Mouse (Mus musculus): ENCODE measurements around the gene Lix1l.

Gene Lix1l

DNA sequence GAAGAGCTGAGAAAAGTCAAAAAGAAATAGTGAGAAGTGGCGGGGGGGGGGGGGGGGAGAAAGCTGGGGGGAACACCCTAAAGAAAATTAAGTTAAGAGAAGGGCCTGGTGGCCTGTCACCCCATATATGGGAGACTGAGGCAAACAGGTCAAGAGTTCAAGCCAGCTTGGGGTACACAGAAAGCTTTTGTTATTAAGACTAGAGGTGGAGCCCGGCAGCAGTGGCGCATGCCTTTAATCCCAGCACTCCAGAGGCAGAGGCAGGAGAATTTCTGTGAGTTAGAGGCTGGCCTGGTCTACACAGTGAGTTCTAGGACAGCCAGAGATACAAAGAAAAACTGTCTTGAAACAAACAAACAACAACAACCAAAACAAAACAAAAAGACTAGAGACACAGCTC lies 35.8 kb upstream of the Lix1l start:
- DNase-seq (ENCODE audit: low spot score): no peak

DNA sequence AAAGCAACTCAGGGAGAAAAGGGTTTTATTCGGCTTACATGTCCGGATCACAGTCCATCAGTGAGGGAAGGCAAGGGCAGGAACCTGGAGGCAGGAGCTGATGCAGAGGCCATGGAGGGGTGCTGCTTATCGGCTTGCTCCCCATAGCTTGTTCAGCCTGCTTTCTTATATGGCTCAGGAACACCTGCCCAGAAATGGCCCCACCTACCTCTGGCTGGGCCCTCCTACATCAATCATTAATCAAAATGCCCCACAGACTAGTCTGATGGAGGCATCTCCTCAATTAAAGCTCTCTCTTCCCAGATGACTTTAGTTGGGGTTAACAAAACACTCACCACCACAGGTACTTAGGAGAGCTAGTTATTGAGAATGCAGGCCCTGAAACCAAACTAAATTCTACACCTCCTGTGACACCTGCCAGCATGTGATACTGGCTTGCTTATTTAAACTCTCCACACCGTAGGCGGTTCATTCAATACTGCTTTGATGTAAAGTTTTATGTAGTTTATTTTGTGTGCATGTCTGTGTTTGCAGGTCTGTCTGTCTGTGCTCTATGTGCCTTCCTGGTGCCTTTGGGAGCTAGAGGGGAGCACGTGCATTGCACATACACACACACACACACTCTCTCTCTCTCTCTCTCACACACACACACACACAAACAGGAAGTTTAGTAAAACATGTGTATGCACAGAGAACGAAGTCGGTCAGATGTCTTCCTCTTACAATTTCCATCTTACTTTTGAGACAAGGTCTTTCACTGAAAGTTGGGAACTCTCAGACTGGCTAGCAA lies 34.1 kb upstream of the Lix1l start:
- DNase-seq (ENCODE audit: low spot score): no peak

- DNase-seq (ENCODE audit: low spot score): no peak
Observed at GRCm38 (mm10) chr3:96568605-96569004, 32.3 kb upstream of the Lix1l start.

GRCm38 (mm10) chr3:96569506-96569905 lies 31.4 kb upstream of the Lix1l start:
- DNase-seq (ENCODE audit: low spot score): no peak

DNA sequence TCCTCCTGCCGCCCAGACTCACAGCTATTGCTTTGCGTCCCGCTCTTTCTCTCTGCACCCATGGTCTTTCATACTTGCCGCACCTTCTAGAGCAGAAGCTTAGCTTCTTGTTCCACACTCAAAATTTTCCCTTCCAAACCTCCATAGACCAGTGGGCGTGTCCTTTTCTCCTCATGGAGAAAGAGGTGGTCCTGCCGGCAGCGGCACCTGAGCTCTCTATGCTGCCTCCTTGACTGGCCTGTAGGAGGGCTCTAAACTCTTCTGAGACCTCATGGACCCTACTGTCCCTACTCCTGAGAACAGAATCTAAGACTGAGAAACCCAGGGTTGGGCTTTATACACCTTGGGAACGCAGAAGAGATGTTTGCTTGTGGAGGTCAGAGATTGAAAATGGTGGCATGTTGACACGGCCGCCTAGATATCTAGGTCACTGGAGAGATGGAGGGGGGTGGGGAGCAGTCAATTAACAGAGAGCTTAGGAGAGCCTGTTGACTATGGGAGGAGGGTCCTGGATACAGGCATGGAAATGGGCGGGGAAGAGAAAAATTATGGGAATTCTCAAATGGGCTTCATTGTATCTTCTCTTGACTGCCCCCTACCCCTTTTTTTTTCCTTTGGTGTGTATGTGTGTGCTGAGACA lies 30.9 kb upstream of the Lix1l start:
- DNase-seq (ENCODE audit: low spot score): no peak

DNA sequence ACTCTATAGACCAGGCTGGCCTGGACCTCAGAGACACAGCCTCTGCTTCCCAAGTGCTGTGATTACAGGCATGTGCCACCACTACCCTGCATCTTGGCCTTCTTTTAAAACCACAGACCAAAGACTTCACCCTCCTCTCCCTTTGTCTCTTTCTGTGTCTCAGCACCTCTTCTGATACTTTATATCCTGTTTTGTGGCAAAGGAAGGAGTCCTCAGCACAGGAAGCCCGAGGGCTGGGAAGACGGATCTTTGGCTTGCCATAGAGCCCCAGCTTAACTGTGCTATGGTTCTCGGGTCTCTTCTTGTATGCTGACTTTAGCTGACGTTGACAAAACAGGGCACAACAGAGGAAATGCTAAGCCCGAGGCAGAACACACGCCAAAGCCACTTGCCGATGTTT lies 30.3 kb upstream of the Lix1l start:
- no peak for DNase-seq (ENCODE audit: low spot score)

DNA sequence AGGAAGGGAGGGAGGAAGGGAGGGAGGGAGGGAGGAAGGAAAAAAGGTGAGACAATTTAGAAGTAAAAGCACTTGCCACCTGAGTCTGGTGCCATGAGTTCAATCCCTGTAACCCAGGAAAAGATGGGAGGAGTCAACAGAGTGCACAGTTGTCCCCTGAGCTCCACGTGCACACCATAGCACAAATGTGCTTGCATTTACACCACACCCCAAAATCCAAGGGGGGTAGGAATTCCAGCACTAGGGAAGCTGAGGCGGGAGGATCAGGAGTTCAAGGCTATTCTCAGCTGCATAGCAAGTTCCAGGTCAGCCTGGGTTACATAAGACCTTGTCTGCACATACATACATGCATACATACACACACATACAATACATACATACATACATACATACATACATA lies 29.6 kb upstream of the Lix1l start:
- no peak for DNase-seq (ENCODE audit: low spot score)

GRCm38 (mm10) chr3:96571896-96572698 lies 28.9 kb upstream of the Lix1l start:
- DNase-seq (ENCODE audit: low spot score): peak; percentile 43

DNA sequence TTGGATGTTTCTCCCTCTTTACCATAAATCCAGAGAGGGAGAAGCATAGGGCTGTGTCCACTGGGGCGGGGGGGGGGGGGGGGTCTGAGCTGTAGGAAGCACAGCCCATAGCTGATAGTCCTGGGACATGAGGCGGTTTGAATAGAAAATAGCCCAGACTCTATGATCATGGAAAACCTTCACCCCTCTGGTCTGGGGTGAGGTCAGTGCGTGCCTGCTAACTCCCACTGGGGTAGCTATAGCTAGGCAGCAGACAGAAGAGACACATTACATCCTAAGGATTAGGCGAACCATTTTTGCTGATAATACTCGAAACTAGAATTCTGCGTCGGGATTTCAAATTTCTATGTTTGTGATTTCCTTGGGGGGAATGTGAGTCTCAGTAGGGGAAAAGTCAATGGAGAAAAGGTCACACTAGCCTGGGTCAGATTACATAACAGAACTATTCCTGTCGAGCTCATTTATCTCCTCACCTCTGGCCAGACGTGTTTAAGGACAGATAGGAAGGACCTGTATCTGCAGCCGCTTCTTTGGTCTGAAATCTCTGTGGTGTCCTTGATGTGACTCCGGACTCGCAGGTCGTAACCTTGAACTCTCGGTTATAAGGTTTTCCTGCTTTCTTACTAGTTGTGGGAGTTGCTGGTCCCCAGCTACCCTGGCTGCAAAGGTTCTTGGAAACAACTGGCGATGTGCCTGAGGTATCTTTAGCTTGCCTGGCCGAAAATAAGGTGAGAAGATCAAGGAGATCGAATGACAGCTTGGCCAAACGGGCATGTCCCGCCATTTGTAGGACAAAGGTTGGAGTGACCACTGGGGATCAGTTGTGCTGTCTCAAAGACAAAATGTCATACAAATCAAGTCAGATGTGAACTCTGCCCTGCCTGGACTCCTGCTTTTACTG lies 27.1 kb upstream of the Lix1l start:
- no peak for DNase-seq (ENCODE audit: low spot score)

GRCm38 (mm10) chr3:96575272-96575984 lies 25.5 kb upstream of the Lix1l start:
- DNase-seq (ENCODE audit: low spot score): no peak

GRCm38 (mm10) chr3:96576005-96576658 lies 24.8 kb upstream of the Lix1l start:
- DNase-seq (ENCODE audit: low spot score): peak; percentile 80

GRCm38 (mm10) chr3:96576690-96577541 lies 24.0 kb upstream of the Lix1l start, which contains the start of gene Gm16253:
Gene Gm16253 (plus strand): TSS chr3:96576984.
- peak; percentile 94 for DNase-seq (ENCODE audit: low spot score)

DNA sequence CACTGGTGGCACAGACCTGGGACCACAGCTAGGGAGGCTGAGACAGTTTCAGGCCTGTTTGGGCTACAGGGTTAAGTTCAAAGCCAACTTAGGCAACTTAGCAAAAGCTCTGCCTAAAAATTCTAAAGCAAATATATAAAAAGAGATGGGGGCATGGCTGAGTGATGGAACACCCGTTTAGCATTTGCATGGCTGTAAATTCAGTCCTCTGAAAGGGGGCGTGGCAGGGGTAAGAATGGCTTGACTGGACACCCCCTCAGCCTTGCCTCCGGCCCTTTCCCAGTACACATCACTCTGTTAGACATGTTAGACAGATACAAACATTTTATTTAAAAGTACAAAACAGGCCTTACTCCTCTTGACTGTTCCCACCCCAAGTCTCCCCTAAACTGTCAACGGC lies 23.4 kb upstream of the Lix1l start:
- no peak for DNase-seq (ENCODE audit: low spot score)

DNA sequence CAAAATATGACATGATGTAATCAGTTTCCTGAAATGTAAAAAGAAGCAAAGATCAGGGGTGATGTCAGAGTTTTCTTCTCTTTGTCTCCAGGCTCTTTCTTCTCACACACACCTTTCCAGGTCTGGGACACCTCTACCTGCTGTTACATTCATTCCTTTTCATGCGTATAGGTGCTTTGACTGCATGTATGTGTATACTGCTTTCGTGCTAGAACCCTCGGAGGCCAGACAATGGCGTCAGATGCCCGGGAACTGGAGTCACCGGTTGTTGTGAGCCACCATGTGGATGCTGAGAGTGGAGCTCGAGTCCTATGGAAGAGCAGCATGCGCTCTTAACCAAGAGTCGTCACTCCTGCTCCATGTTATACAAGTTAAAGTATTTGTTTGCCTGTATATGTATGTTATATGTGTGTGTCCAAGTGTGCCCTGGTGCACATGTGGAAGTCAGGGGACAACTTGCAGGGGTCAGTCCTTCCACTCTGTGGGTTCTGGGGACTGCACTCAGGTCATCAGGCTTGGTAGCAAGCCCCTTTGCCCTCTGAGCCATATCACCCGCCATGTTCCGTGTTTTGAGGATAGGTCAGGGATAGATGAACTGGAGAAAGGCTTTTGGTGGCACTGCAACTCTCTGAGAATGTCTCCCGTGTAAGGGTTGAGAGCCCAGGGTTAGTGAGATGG lies 22.2 kb upstream of the Lix1l start:
- DNase-seq (ENCODE audit: low spot score): no peak

DNA sequence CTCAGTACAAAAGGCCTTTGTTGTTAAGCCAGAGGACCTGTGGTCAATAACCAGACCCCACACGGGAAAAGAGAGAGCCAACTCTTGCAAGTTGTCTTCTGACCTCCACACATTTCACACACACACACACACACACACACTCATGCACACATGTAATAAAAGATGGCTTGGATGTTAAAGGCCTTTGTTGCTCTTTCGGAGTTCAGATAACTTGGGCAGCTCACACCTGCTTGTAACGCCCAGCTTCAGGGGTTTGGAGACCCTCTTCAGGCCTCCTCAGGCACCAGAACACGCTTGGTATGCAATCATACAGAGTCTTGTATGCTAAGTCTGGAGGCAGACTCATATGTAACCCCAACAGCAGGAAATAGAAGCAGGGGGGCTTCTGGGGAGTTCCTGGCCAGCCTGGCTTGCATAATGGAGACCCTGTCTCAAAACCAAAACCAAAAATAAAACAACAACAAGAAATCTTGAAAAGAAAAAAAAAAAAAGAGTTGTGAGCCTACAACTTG lies 21.7 kb upstream of the Lix1l start:
- DNase-seq (ENCODE audit: low spot score): no peak

GRCm38 (mm10) chr3:96579885-96580454 lies 21.0 kb upstream of the Lix1l start:
- peak; percentile 88 for DNase-seq (ENCODE audit: low spot score)

- DNase-seq (ENCODE audit: low spot score): no peak
Observed at GRCm38 (mm10) chr3:96581141-96581540, 19.8 kb upstream of the Lix1l start.

- DNase-seq (ENCODE audit: low spot score): no peak
Observed at GRCm38 (mm10) chr3:96581771-96582515, 19.0 kb upstream of the Lix1l start.

All from urinary bladder, postnatal 14 days (tissue).